Mouse (Mus musculus): ENCODE results near the gene Crp. TPM values are rescaled to one million over a fixed set of nuclear protein-coding genes. Genes with fewer than 3 reads are reported as not detected.
A peak's percentile ranks its signal among the peaks of the same experiment; 100 is the strongest.

The Crp gene
- polyA plus RNA-seq (2015; fragmentation: Nextera tagmentation; extraction: Ambion mirVana) = 0.69 and 0.73 TPM in 2 replicates

GRCm38 (mm10) chr1:172697844-172698243, at the start of gene Crp:
TSS of gene Crp (plus strand) at chr1:172698055.
- Histone ChIP-seq H3K4me1 (ENCODE audit: insufficient read depth, low read length) (no peaks in the 10 kb centered on the region), H3K9ac (replicated peaks; ENCODE audit: low read length) (no peak within 1 kb of the TSS), H3K36me3 (ENCODE audit: insufficient read depth, low read length) (no peaks in the 10 kb centered on the region), H3K9me3 (ENCODE audit: low read length) (no peaks in the 10 kb centered on the region), H3K27ac (ENCODE audit: low read length) (no peak within 1 kb of the TSS), H3K4me2 (replicated peaks; ENCODE audit: low read depth, low read length) (no peak within 1 kb of the TSS), H3K27me3 (ENCODE audit: insufficient read depth, low read length) (no peaks in the 10 kb centered on the region), H3K4me3 (ENCODE audit: low read length) (no peak within 1 kb of the TSS)
- WGBS = 29% methylated on average over 4 of the region's 4 CpGs
- ATAC-seq (ENCODE audit: low FRiP score, low TSS enrichment) = no peak

GRCm38 (mm10) chr1:172649396-172649795, 48.5 kb upstream of the Crp start:
- WGBS = 74% methylated on average over 9 of the region's 9 CpGs

GRCm38 (mm10) chr1:172650519-172651287, 47.2 kb upstream of the Crp start:
- no peak overlapping the region for H3K9ac ChIP-seq (replicated peaks; ENCODE audit: low read length)
- no peak overlapping the region for H3K27ac ChIP-seq (ENCODE audit: low read length)
- H3K4me1 ChIP-seq (ENCODE audit: insufficient read depth, low read length) = peaks cover 24% of the 10 kb centered on the region
- no peaks in the 10 kb centered on the region for H3K27me3 ChIP-seq (ENCODE audit: insufficient read depth, low read length)
- 41% methylated on average over 8 of the region's 8 CpGs for WGBS
- no peaks in the 10 kb centered on the region for H3K36me3 ChIP-seq (ENCODE audit: insufficient read depth, low read length)
- no peak overlapping the region for H3K4me3 ChIP-seq (ENCODE audit: low read length)
- H3K9me3 ChIP-seq (ENCODE audit: low read length) = no peaks in the 10 kb centered on the region
- ATAC-seq (ENCODE audit: low FRiP score, low TSS enrichment) = peak; percentile 69; the same call in 1 of the 2 replicates
- H3K4me2 ChIP-seq (replicated peaks; ENCODE audit: low read depth, low read length) = no peak overlapping the region

More at GRCm38 (mm10) chr1:172649396-172649795, 48.5 kb upstream of the Crp start:
- Histone ChIP-seq H3K27ac (ENCODE audit: low read length) (no peak overlapping the region), H3K36me3 (ENCODE audit: insufficient read depth, low read length) (no peaks in the 10 kb centered on the region), H3K4me1 (ENCODE audit: insufficient read depth, low read length) (peaks cover 24% of the 10 kb centered on the region), H3K4me3 (ENCODE audit: low read length) (no peak overlapping the region), H3K9me3 (ENCODE audit: low read length) (no peaks in the 10 kb centered on the region), H3K4me2 (replicated peaks; ENCODE audit: low read depth, low read length) (no peak overlapping the region), H3K9ac (replicated peaks; ENCODE audit: low read length) (no peak overlapping the region), H3K27me3 (ENCODE audit: insufficient read depth, low read length) (no peaks in the 10 kb centered on the region)
- no peak for ATAC-seq (ENCODE audit: low FRiP score, low TSS enrichment)

GRCm38 (mm10) chr1:172651288-172651987, 46.4 kb upstream of the Crp start:
- WGBS = 25% methylated on average over 10 of the region's 10 CpGs

GRCm38 (mm10) chr1:172652040-172652662, 45.7 kb upstream of the Crp start:
- H3K27me3 ChIP-seq (ENCODE audit: insufficient read depth, low read length) = no peaks in the 10 kb centered on the region
- no peak overlapping the region for H3K4me3 ChIP-seq (ENCODE audit: low read length)
- no peaks in the 10 kb centered on the region for H3K36me3 ChIP-seq (ENCODE audit: insufficient read depth, low read length)
- no peak overlapping the region; the same call in 1 of the 2 replicates for H3K4me2 ChIP-seq (replicated peaks; ENCODE audit: low read depth, low read length)
- peaks cover 24% of the 10 kb centered on the region for H3K4me1 ChIP-seq (ENCODE audit: insufficient read depth, low read length)
- H3K9me3 ChIP-seq (ENCODE audit: low read length) = no peaks in the 10 kb centered on the region
- H3K9ac ChIP-seq (replicated peaks; ENCODE audit: low read length) = no peak overlapping the region
- no peak overlapping the region for H3K27ac ChIP-seq (ENCODE audit: low read length)
- ATAC-seq (ENCODE audit: low FRiP score, low TSS enrichment) = no peak; the same call in 1 of the 2 replicates
- WGBS = 55% methylated on average over 18 of the region's 18 CpGs

More at GRCm38 (mm10) chr1:172651288-172651987, 46.4 kb upstream of the Crp start:
- no peak overlapping the region for H3K9ac ChIP-seq (replicated peaks; ENCODE audit: low read length)
- no peaks in the 10 kb centered on the region for H3K9me3 ChIP-seq (ENCODE audit: low read length)
- peaks cover 24% of the 10 kb centered on the region for H3K4me1 ChIP-seq (ENCODE audit: insufficient read depth, low read length)
- no peak overlapping the region for H3K27ac ChIP-seq (ENCODE audit: low read length)
- ATAC-seq (ENCODE audit: low FRiP score, low TSS enrichment) = peak; percentile 44; the same call in 1 of the 2 replicates
- no peak overlapping the region for H3K4me2 ChIP-seq (replicated peaks; ENCODE audit: low read depth, low read length)
- H3K27me3 ChIP-seq (ENCODE audit: insufficient read depth, low read length) = no peaks in the 10 kb centered on the region
- no peaks in the 10 kb centered on the region for H3K36me3 ChIP-seq (ENCODE audit: insufficient read depth, low read length)
- no peak overlapping the region for H3K4me3 ChIP-seq (ENCODE audit: low read length)

GRCm38 (mm10) chr1:172653900-172654299, 44.0 kb upstream of the Crp start:
- Histone ChIP-seq H3K27me3 (ENCODE audit: insufficient read depth, low read length) (no peaks in the 10 kb centered on the region), H3K9ac (replicated peaks; ENCODE audit: low read length) (no peak overlapping the region), H3K36me3 (ENCODE audit: insufficient read depth, low read length) (no peaks in the 10 kb centered on the region), H3K4me1 (ENCODE audit: insufficient read depth, low read length) (peaks cover 20% of the 10 kb centered on the region), H3K4me3 (ENCODE audit: low read length) (no peak overlapping the region), H3K4me2 (replicated peaks; ENCODE audit: low read depth, low read length) (no peak overlapping the region), H3K9me3 (ENCODE audit: low read length) (no peaks in the 10 kb centered on the region), H3K27ac (ENCODE audit: low read length) (no peak overlapping the region)
- no peak for ATAC-seq (ENCODE audit: low FRiP score, low TSS enrichment)
- WGBS = 73% methylated on average over 6 of the region's 6 CpGs

- H3K4me1 ChIP-seq (ENCODE audit: insufficient read depth, low read length) = peaks cover 2% of the 10 kb centered on the region; the same call in 1 of the 2 replicates
- no peak for ATAC-seq (ENCODE audit: low FRiP score, low TSS enrichment)
- 74% methylated on average over 3 of the region's 3 CpGs for WGBS
- no peaks in the 10 kb centered on the region for H3K36me3 ChIP-seq (ENCODE audit: insufficient read depth, low read length)
- no peak overlapping the region for H3K4me3 ChIP-seq (ENCODE audit: low read length)
- H3K27ac ChIP-seq (ENCODE audit: low read length) = no peak overlapping the region
- H3K9ac ChIP-seq (replicated peaks; ENCODE audit: low read length) = no peak overlapping the region
- H3K27me3 ChIP-seq (ENCODE audit: insufficient read depth, low read length) = no peaks in the 10 kb centered on the region
- no peaks in the 10 kb centered on the region for H3K9me3 ChIP-seq (ENCODE audit: low read length)
- H3K4me2 ChIP-seq (replicated peaks; ENCODE audit: low read depth, low read length) = no peak overlapping the region
Observed at GRCm38 (mm10) chr1:172657266-172657665, 40.6 kb upstream of the Crp start.

GRCm38 (mm10) chr1:172659688-172660087, 38.2 kb upstream of the Crp start:
- no peaks in the 10 kb centered on the region for H3K4me1 ChIP-seq (ENCODE audit: insufficient read depth, low read length)
- no peak for ATAC-seq (ENCODE audit: low FRiP score, low TSS enrichment)
- no peak overlapping the region for H3K4me3 ChIP-seq (ENCODE audit: low read length)
- no peak overlapping the region for H3K9ac ChIP-seq (replicated peaks; ENCODE audit: low read length)
- no peak overlapping the region for H3K27ac ChIP-seq (ENCODE audit: low read length)
- H3K9me3 ChIP-seq (ENCODE audit: low read length) = no peaks in the 10 kb centered on the region
- H3K27me3 ChIP-seq (ENCODE audit: insufficient read depth, low read length) = no peaks in the 10 kb centered on the region
- H3K4me2 ChIP-seq (replicated peaks; ENCODE audit: low read depth, low read length) = no peak overlapping the region
- no peaks in the 10 kb centered on the region for H3K36me3 ChIP-seq (ENCODE audit: insufficient read depth, low read length)
- 56% methylated on average over 8 of the region's 8 CpGs for WGBS

GRCm38 (mm10) chr1:172665457-172665856, 32.4 kb upstream of the Crp start:
- Histone ChIP-seq H3K36me3 (ENCODE audit: insufficient read depth, low read length) (no peaks in the 10 kb centered on the region), H3K4me3 (ENCODE audit: low read length) (no peak overlapping the region), H3K4me1 (ENCODE audit: insufficient read depth, low read length) (no peaks in the 10 kb centered on the region), H3K9me3 (ENCODE audit: low read length) (no peaks in the 10 kb centered on the region), H3K9ac (replicated peaks; ENCODE audit: low read length) (no peak overlapping the region), H3K27me3 (ENCODE audit: insufficient read depth, low read length) (no peaks in the 10 kb centered on the region), H3K27ac (ENCODE audit: low read length) (no peak overlapping the region), H3K4me2 (replicated peaks; ENCODE audit: low read depth, low read length) (no peak overlapping the region)
- 72% methylated on average over 2 of the region's 2 CpGs for WGBS
- ATAC-seq (ENCODE audit: low FRiP score, low TSS enrichment) = no peak
